Mouse (Mus musculus) heart, postnatal 0 days (tissue): ENCODE results near the gene Greb1. TPM values are rescaled to one million over a fixed set of nuclear protein-coding genes. Genes with fewer than 3 reads are reported as not detected.

Experiments
- ATAC-seq: fragments of 200-750 bp; cut with Nextera tagmentation; 2 replicates; pipeline ENCODE4 v1.8.0; 2017; ENCODE audit warnings: low read depth, moderate number of reproducible peaks, moderate library complexity; ENCODE audit not compliant: insufficient read depth
- DNase-seq: peaks from one replicate; pipeline ENCODE4 v3.0.0-alpha.2; 2016; ENCODE audit warnings: low spot score
- H3K27ac ChIP-seq: fragments of 300-500 bp; sonication (generic); 2 replicates; pipeline ENCODE4 v1.5.1; 2014; ENCODE audit warnings: low read depth, mild to moderate bottlenecking
- H3K27me3 ChIP-seq: fragments of 300-500 bp; sonication (generic); 2 replicates; pipeline ENCODE4 v1.6.1; 2014; ENCODE audit warnings: low read length, mixed read lengths; ENCODE audit not compliant: control insufficient read depth, insufficient read depth
- H3K36me3 ChIP-seq: fragments of 300-500 bp; sonication (generic); replicated peaks from 2 replicates; pipeline ENCODE4 v1.6.1; 2014; ENCODE audit warnings: low read length, mixed read lengths; ENCODE audit not compliant: control insufficient read depth, insufficient read depth
- H3K4me1 ChIP-seq: fragments of 300-500 bp; sonication (generic); 2 replicates; pipeline ENCODE4 v1.6.1; 2014; ENCODE audit warnings: antibody characterized with exemption; ENCODE audit not compliant: control insufficient read depth, insufficient read depth
- H3K4me2 ChIP-seq: fragments of 300-500 bp; sonication (generic); 2 replicates; pipeline ENCODE4 v1.6.1; 2014; ENCODE audit warnings: low read depth, mild to moderate bottlenecking, low read length, moderate library complexity
- H3K4me3 ChIP-seq: fragments of 300-500 bp; sonication (generic); 2 replicates; pipeline ENCODE4 v1.5.1; 2014; ENCODE audit warnings: low read depth, low read length
- H3K9ac ChIP-seq: fragments of 300-500 bp; sonication (generic); replicated peaks from 2 replicates; pipeline ENCODE4 v1.6.1; 2014; ENCODE audit warnings: low read depth, low read length, mixed read lengths
- H3K9me3 ChIP-seq: fragments of 300-500 bp; sonication (generic); replicated peaks from 2 replicates; pipeline ENCODE4 v1.6.1; 2016; ENCODE audit warnings: low read length; ENCODE audit not compliant: control insufficient read depth
- CTCF ChIP-seq: IDR thresholded peaks from 2 replicates; pipeline ENCODE4 v1.5.1; 2016; ENCODE audit warnings: antibody characterized with exemption, control low read depth, low read depth
- EP300 ChIP-seq: IDR thresholded peaks from 2 replicates; pipeline ENCODE4 v1.6.1; 2016; ENCODE audit warnings: antibody characterized with exemption, low read depth
- WGBS: fragments of 180-500 bp; shearing (Covaris S2); extraction: QIAGEN DNeasy Blood & Tissue Kit; methylation state at CpG from one replicate; pipeline ENCODE4 v1.1.7; 2014; 5-methylcytosine and 5-hydroxymethylcytosine counted together
- polyA plus RNA-seq: library from polyadenylated mRNA; unstranded; fragments of >200 nt; fragmentation: Nextera tagmentation; extraction: Ambion mirVana; gene quantifications from 2 replicates; pipeline ENCODE4 v1.2.1, GENCODE M21; 2015
- total RNA-seq: library from RNA; depleted of rRNA; stranded (reverse); fragments of >200 nt; gene quantifications from 2 replicates; pipeline ENCODE4 v1.2.3, GENCODE M21; 2014; ENCODE audit warnings: low replicate concordance

Greb1 gene
- total and polyA plus RNA-seq, 2 experiments from 2014 or later = 0.11 to 0.15 TPM

DNA sequence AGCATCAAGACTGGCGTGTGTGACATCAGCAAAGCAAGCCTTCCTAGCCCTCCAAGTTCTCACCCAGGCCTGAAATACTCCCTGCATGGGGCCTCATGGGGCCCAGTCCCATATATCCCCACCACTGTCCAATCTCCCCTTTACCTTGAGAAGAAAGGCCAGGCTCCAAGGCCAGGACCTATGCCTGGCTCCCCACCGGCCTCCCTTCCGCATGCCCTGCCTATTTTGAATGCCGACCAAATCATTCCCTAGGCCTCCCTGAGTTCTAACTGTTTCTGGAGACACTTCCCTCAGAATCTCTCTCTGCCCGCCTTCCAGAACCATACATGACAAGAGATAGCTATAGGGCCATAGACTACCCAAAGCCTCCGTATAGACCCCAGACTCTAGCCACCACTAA is 49.1 kb downstream of the Greb1 start:
- 90% methylated on average over 6 of the region's 6 CpGs for WGBS
- H3K27me3 ChIP-seq = no peaks in the 10 kb centered on the region
- H3K9ac ChIP-seq = no peak overlapping the region
- DNase-seq (no peak), ATAC-seq (no peak)
- no peaks in the 10 kb centered on the region for H3K36me3 ChIP-seq
- H3K9me3 ChIP-seq = no peaks in the 10 kb centered on the region
- H3K27ac ChIP-seq = no peak overlapping the region
- no peak overlapping the region for H3K4me2 ChIP-seq
- no peak for TF ChIP-seq EP300
- TF ChIP-seq CTCF = no peak
- H3K4me1 ChIP-seq = no peaks in the 10 kb centered on the region
- no peak overlapping the region for H3K4me3 ChIP-seq

DNA sequence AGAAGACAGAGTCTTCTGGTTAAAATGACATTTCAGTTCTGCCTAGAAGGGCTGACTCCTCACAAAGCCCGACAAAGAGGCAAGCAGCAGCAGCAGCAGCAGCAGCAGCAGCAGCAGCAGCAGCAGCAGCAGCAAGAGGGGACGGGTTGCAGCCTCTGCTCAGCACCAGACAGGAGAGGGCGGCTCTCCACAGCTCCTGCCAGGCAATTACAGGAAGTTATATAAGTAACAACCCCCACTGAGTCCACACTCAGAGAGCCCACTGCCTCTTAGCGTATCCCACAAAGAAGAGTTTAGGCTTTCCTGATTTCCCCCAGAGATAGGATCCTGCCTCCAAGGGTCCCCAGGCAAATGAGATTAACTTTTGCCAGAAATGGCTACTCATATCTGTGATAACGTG is 60.6 kb downstream of the Greb1 start:
- no peaks in the 10 kb centered on the region for H3K4me1 ChIP-seq
- H3K9ac ChIP-seq = no peak overlapping the region
- no peaks in the 10 kb centered on the region for H3K36me3 ChIP-seq
- no peaks in the 10 kb centered on the region for H3K9me3 ChIP-seq
- TF ChIP-seq CTCF (no peak), EP300 (no peak)
- H3K4me2 ChIP-seq = no peak overlapping the region; the same call in 1 of the 2 replicates
- no peaks in the 10 kb centered on the region for H3K27me3 ChIP-seq
- DNase-seq = no peak
- no peak overlapping the region for H3K27ac ChIP-seq
- no peak overlapping the region for H3K4me3 ChIP-seq
- 36% methylated on average over 5 of the region's 5 CpGs for WGBS
- no peak for ATAC-seq

GRCm38 (mm10) chr12:16737266-16737665 is 63.4 kb downstream of the Greb1 start:
- no peak overlapping the region for H3K4me2 ChIP-seq
- H3K36me3 ChIP-seq = no peaks in the 10 kb centered on the region
- H3K4me3 ChIP-seq = no peak overlapping the region
- DNase-seq = no peak
- ATAC-seq = no peak
- no peaks in the 10 kb centered on the region for H3K4me1 ChIP-seq
- H3K9me3 ChIP-seq = no peaks in the 10 kb centered on the region
- 75% methylated on average over 5 of the region's 5 CpGs for WGBS
- TF ChIP-seq CTCF = no peak
- no peak for TF ChIP-seq EP300
- H3K27me3 ChIP-seq = no peaks in the 10 kb centered on the region
- H3K9ac ChIP-seq = no peak overlapping the region
- H3K27ac ChIP-seq = no peak overlapping the region

GRCm38 (mm10) chr12:16734698-16735097 is 66.0 kb downstream of the Greb1 start:
- Histone ChIP-seq H3K27ac (no peak overlapping the region), H3K9ac (no peak overlapping the region), H3K4me2 (no peak overlapping the region), H3K36me3 (no peaks in the 10 kb centered on the region), H3K4me1 (0 out of 2 replicates have a peak, but pooled peaks cover 6% of the 10 kb centered on the region), H3K9me3 (no peaks in the 10 kb centered on the region), H3K27me3 (no peaks in the 10 kb centered on the region), H3K4me3 (no peak overlapping the region)
- no peak for TF ChIP-seq EP300
- no peak for TF ChIP-seq CTCF
- DNase-seq (no peak), ATAC-seq (no peak)
- WGBS = 76% methylated on average over 3 of the region's 3 CpGs

GRCm38 (mm10) chr12:16734009-16734408 is 66.7 kb downstream of the Greb1 start:
- Histone ChIP-seq H3K27me3 (no peaks in the 10 kb centered on the region), H3K4me1 (0 out of 2 replicates have a peak, but pooled peaks cover 6% of the 10 kb centered on the region), H3K27ac (no peak overlapping the region), H3K4me2 (no peak overlapping the region), H3K4me3 (no peak overlapping the region), H3K9me3 (no peaks in the 10 kb centered on the region), H3K9ac (no peak overlapping the region), H3K36me3 (no peaks in the 10 kb centered on the region)
- TF ChIP-seq CTCF (peak; percentile 16; the same call in 1 of the 2 replicates), EP300 (no peak)
- ATAC-seq = no peak
- DNase-seq = no peak
- WGBS = 55% methylated on average over 8 of the region's 8 CpGs

GRCm38 (mm10) chr12:16731121-16731741 is 69.5 kb downstream of the Greb1 start:
- no peaks in the 10 kb centered on the region for H3K9me3 ChIP-seq
- WGBS = 55% methylated on average over 11 of the region's 11 CpGs
- no peak overlapping the region for H3K4me3 ChIP-seq
- ATAC-seq = peak; percentile 54
- H3K27me3 ChIP-seq = no peaks in the 10 kb centered on the region
- DNase-seq = peak; percentile 66
- TF ChIP-seq CTCF = no peak
- no peak for TF ChIP-seq EP300
- no peak overlapping the region for H3K27ac ChIP-seq
- no peak overlapping the region; the same call in 1 of the 2 replicates for H3K9ac ChIP-seq
- no peaks in the 10 kb centered on the region for H3K36me3 ChIP-seq
- 0 out of 2 replicates have a peak, but pooled peaks cover 6% of the 10 kb centered on the region for H3K4me1 ChIP-seq
- H3K4me2 ChIP-seq = no peak overlapping the region
